Mouse (Mus musculus) gonadal fat pad, adult 2 months (tissue): Measurements from ENCODE around the gene Gm49673. TPM values are rescaled to one million over a fixed set of nuclear protein-coding genes. Genes with fewer than 3 reads are reported as not detected.
"Not testable (repeated sequence)": the region's sequence is repeated elsewhere in the genome, so short reads cannot be mapped to it uniquely, and the experiment has no call there.

Experiments used
- DNase-seq: peaks from one replicate; pipeline ENCODE4 v3.0.0-alpha.2; 2012; ENCODE audit warnings: low read depth
- polyA plus RNA-seq: library from polyadenylated mRNA; depleted of rRNA; stranded (reverse); fragments of >200 nt; gene quantifications from 2 replicates; pipeline ENCODE4 v1.2.3, GENCODE M21; 2012; rRNA removed

Gene Gm49673
- polyA plus RNA-seq, 1 experiment = 1.2 TPM

GRCm38 (mm10) chr17:8039916-8040635, 107.5 kb downstream of the Gm49673 start:
- DNase-seq = not testable (repeated sequence)

GRCm38 (mm10) chr17:8036976-8037375, 110.6 kb downstream of the Gm49673 start:
- DNase-seq = not testable (repeated sequence)

Other genes with a start within 250 kb of the Gm49673 start
- 9.0 and 16.4 TPM in 2 replicates for gene Tagap, start 221.8 kb downstream of the Gm49673 start, polyA plus RNA-seq
- gene Rsph3a, start 202.2 kb downstream of the Gm49673 start, polyA plus RNA-seq = 63.3 and 111 TPM in 2 replicates
- 72.6 and 117 TPM in 2 replicates for gene Rnaset2a, start 309 bp upstream of the Gm49673 start, polyA plus RNA-seq
- gene Fgfr1op, start 17.7 kb upstream of the Gm49673 start, polyA plus RNA-seq = 3.7 TPM in 2 replicates
- gene Ccr6, start 88.3 kb upstream of the Gm49673 start, polyA plus RNA-seq = 0.20 and 0.30 TPM in 2 replicates
- gene Mpc1, start 135.1 kb upstream of the Gm49673 start, polyA plus RNA-seq = 313 and 529 TPM in 2 replicates
- gene Sft2d1, start 163.3 kb upstream of the Gm49673 start, polyA plus RNA-seq = 69.9 and 70.6 TPM in 2 replicates
- gene Prr18, start 189.7 kb upstream of the Gm49673 start, polyA plus RNA-seq = 0.46 and 1.2 TPM in 2 replicates
- 1.3 and 1.8 TPM in 2 replicates for gene T2, start 208.2 kb upstream of the Gm49673 start, polyA plus RNA-seq